Mouse (Mus musculus) hindbrain, embryonic 14.5 days (tissue): ENCODE data around the gene Bcl9. TPM values are rescaled to one million over a fixed set of nuclear protein-coding genes. Genes with fewer than 3 reads are reported as not detected.

Experiments
- ATAC-seq: fragments of 200-750 bp; cut with Nextera tagmentation; 2 replicates; pipeline ENCODE4 v1.8.0; 2017; ENCODE audit warnings: moderate number of reproducible peaks, mild to moderate bottlenecking, moderate TSS enrichment, moderate library complexity; ENCODE audit not compliant: low FRiP score
- DNase-seq: peaks from one replicate; pipeline ENCODE4 v3.0.0-alpha.2; 2015; ENCODE audit warnings: low spot score
- H3K27ac ChIP-seq: fragments of 300-500 bp; sonication (generic); 2 replicates; pipeline ENCODE4 v1.5.1; 2014; ENCODE audit warnings: mild to moderate bottlenecking, moderate library complexity
- H3K27me3 ChIP-seq: fragments of 300-500 bp; sonication (generic); 2 replicates; pipeline ENCODE4 v1.6.1; 2014; ENCODE audit warnings: mild to moderate bottlenecking, low read length, mixed read lengths; ENCODE audit not compliant: control insufficient read depth, insufficient read depth
- H3K36me3 ChIP-seq: fragments of 300-500 bp; sonication (generic); replicated peaks from 2 replicates; pipeline ENCODE4 v1.6.1; 2014; ENCODE audit not compliant: control insufficient read depth, insufficient read depth
- H3K4me1 ChIP-seq: fragments of 300-500 bp; sonication (generic); replicated peaks from 2 replicates; pipeline ENCODE4 v1.6.1; 2014; ENCODE audit warnings: antibody characterized with exemption, low read length, mixed read lengths; ENCODE audit not compliant: control insufficient read depth, insufficient read depth
- H3K4me2 ChIP-seq: fragments of 300-500 bp; sonication (generic); replicated peaks from 2 replicates; pipeline ENCODE4 v1.6.1; 2014; ENCODE audit warnings: mild to moderate bottlenecking, moderate library complexity
- H3K4me3 ChIP-seq: fragments of 300-500 bp; sonication (generic); replicated peaks from 2 replicates; pipeline ENCODE4 v1.5.1; 2014; ENCODE audit warnings: mild to moderate bottlenecking, low read length
- H3K9ac ChIP-seq: fragments of 300-500 bp; sonication (generic); 2 replicates; pipeline ENCODE4 v1.6.1; 2014
- H3K9me3 ChIP-seq: fragments of 300-500 bp; sonication (generic); 2 replicates; pipeline ENCODE4 v1.6.1; 2016; ENCODE audit warnings: low read length; ENCODE audit not compliant: control insufficient read depth
- WGBS: fragments of 180-500 bp; shearing (Covaris S2); extraction: QIAGEN DNeasy Blood & Tissue Kit; methylation state at CpG from one replicate; pipeline ENCODE4 v1.1.7; 2014; 5-methylcytosine and 5-hydroxymethylcytosine counted together
- polyA plus RNA-seq: library from polyadenylated mRNA; unstranded; fragments of >200 nt; fragmentation: Nextera tagmentation; extraction: Ambion mirVana; gene quantifications from 2 replicates; pipeline ENCODE4 v1.2.1, GENCODE M21; 2014

Gene Bcl9
- polyA plus RNA-seq, 1 experiment from 2014 or later, result 62.3 TPM

GRCm38 (mm10) chr3:97242629-97243167, 55.0 kb downstream of the Bcl9 start:
- DNase-seq (no peak), ATAC-seq (no peak)
- 33% methylated on average over 10 of the region's 10 CpGs for WGBS
- Histone ChIP-seq H3K9ac (no peak overlapping the region), H3K4me3 (no peak overlapping the region), H3K4me1 (peaks cover 18% of the 10 kb centered on the region), H3K36me3 (no peaks in the 10 kb centered on the region), H3K4me2 (no peak overlapping the region), H3K9me3 (no peaks in the 10 kb centered on the region), H3K27ac (no peak overlapping the region), H3K27me3 (no peaks in the 10 kb centered on the region)

- H3K4me2 ChIP-seq, result no peak overlapping the region
- peaks cover 18% of the 10 kb centered on the region for H3K4me1 ChIP-seq
- DNase-seq, result no peak
- no peak overlapping the region for H3K27ac ChIP-seq
- no peaks in the 10 kb centered on the region for H3K9me3 ChIP-seq
- H3K27me3 ChIP-seq, result no peaks in the 10 kb centered on the region
- 54% methylated on average over 6 of the region's 6 CpGs for WGBS
- no peak overlapping the region for H3K4me3 ChIP-seq
- H3K9ac ChIP-seq, result no peak overlapping the region
- ATAC-seq, result no peak
- H3K36me3 ChIP-seq, result no peaks in the 10 kb centered on the region
These were observed 55.9 kb downstream of the Bcl9 start for GRCm38 (mm10) chr3:97241826-97242225.

- 93% methylated on average over 6 of the region's 6 CpGs for WGBS
- Histone ChIP-seq H3K4me2 (no peak overlapping the region), H3K36me3 (no peaks in the 10 kb centered on the region), H3K9me3 (no peaks in the 10 kb centered on the region), H3K9ac (no peak overlapping the region), H3K27ac (no peak overlapping the region), H3K27me3 (no peaks in the 10 kb centered on the region), H3K4me1 (peaks cover 18% of the 10 kb centered on the region), H3K4me3 (no peak overlapping the region)
- DNase-seq, result no peak
- ATAC-seq, result no peak
These were observed 57.9 kb downstream of the Bcl9 start for GRCm38 (mm10) chr3:97239793-97240192.

GRCm38 (mm10) chr3:97239316-97239715, 58.4 kb downstream of the Bcl9 start:
- DNase-seq, result no peak
- H3K36me3 ChIP-seq, result no peaks in the 10 kb centered on the region
- no peak overlapping the region for H3K9ac ChIP-seq
- no peak overlapping the region for H3K27ac ChIP-seq
- H3K27me3 ChIP-seq, result no peaks in the 10 kb centered on the region
- H3K4me3 ChIP-seq, result no peak overlapping the region
- WGBS, result 91% methylated on average over 5 of the region's 5 CpGs
- ATAC-seq, result no peak
- H3K4me1 ChIP-seq, result peaks cover 18% of the 10 kb centered on the region
- H3K4me2 ChIP-seq, result no peak overlapping the region
- no peaks in the 10 kb centered on the region for H3K9me3 ChIP-seq

- Histone ChIP-seq H3K9ac (no peak overlapping the region), H3K4me2 (no peak overlapping the region), H3K27me3 (no peaks in the 10 kb centered on the region), H3K9me3 (no peaks in the 10 kb centered on the region), H3K4me1 (peaks cover 14% of the 10 kb centered on the region), H3K4me3 (no peak overlapping the region), H3K36me3 (no peaks in the 10 kb centered on the region), H3K27ac (no peak overlapping the region)
- no peak for ATAC-seq
- WGBS, result 83% methylated on average over 2 of the region's 2 CpGs
- DNase-seq, result no peak
These were observed 59.2 kb downstream of the Bcl9 start for GRCm38 (mm10) chr3:97238521-97238920.

GRCm38 (mm10) chr3:97237403-97237802, 60.3 kb downstream of the Bcl9 start:
- Histone ChIP-seq H3K9me3 (no peaks in the 10 kb centered on the region), H3K27me3 (no peaks in the 10 kb centered on the region), H3K9ac (no peak overlapping the region), H3K4me2 (no peak overlapping the region), H3K4me3 (no peak overlapping the region), H3K27ac (no peak overlapping the region), H3K36me3 (no peaks in the 10 kb centered on the region), H3K4me1 (peaks cover 6% of the 10 kb centered on the region; the same call in 1 of the 2 replicates)
- ATAC-seq, result no peak
- 96% methylated on average over 2 of the region's 2 CpGs for WGBS
- DNase-seq, result no peak

GRCm38 (mm10) chr3:97234797-97235196, 62.9 kb downstream of the Bcl9 start:
- DNase-seq (no peak), ATAC-seq (no peak)
- no peak overlapping the region for H3K27ac ChIP-seq
- H3K9me3 ChIP-seq, result no peaks in the 10 kb centered on the region
- H3K4me1 ChIP-seq, result no peaks in the 10 kb centered on the region
- no peaks in the 10 kb centered on the region for H3K36me3 ChIP-seq
- H3K4me3 ChIP-seq, result no peak overlapping the region
- no peaks in the 10 kb centered on the region for H3K27me3 ChIP-seq
- no peak overlapping the region for H3K9ac ChIP-seq
- 88% methylated on average over 14 of the region's 14 CpGs for WGBS
- no peak overlapping the region for H3K4me2 ChIP-seq

GRCm38 (mm10) chr3:97232328-97232727, 65.4 kb downstream of the Bcl9 start:
- ATAC-seq (no peak), DNase-seq (no peak)
- Histone ChIP-seq H3K9ac (no peak overlapping the region), H3K4me2 (no peak overlapping the region), H3K36me3 (no peaks in the 10 kb centered on the region), H3K27me3 (no peaks in the 10 kb centered on the region), H3K9me3 (no peaks in the 10 kb centered on the region), H3K4me3 (no peak overlapping the region), H3K4me1 (peaks cover 4% of the 10 kb centered on the region; the same call in 1 of the 2 replicates), H3K27ac (no peak overlapping the region)
- WGBS, result 92% methylated on average over 3 of the region's 3 CpGs

- Histone ChIP-seq H3K4me3 (no peak overlapping the region), H3K36me3 (no peaks in the 10 kb centered on the region), H3K27ac (no peak overlapping the region), H3K27me3 (no peaks in the 10 kb centered on the region), H3K9me3 (no peaks in the 10 kb centered on the region), H3K4me2 (no peak overlapping the region), H3K9ac (no peak overlapping the region), H3K4me1 (peaks cover 4% of the 10 kb centered on the region; the same call in 1 of the 2 replicates)
- ATAC-seq (no peak), DNase-seq (no peak)
- WGBS, result 93% methylated on average over 9 of the region's 9 CpGs
These were observed 65.9 kb downstream of the Bcl9 start for GRCm38 (mm10) chr3:97231857-97232256.
